Mouse (Mus musculus) Patski (cell line): ENCODE data around the gene Rpp30. TPM values are rescaled to one million over a fixed set of nuclear protein-coding genes. Genes with fewer than 3 reads are reported as not detected.

Experiments
- ATAC-seq: fragments of 100-300 bp; one replicate; pipeline ENCODE4 v1.8.0; 2021
- CTCF ChIA-PET: fragments of 350-600 bp; sonication (Branson Sonifier 250); formaldehyde crosslinking; loops from one replicate; lab custom pipeline; 2022; ENCODE audit warnings: inconsistent platforms; lab: Charles Lee
- POLR2A ChIA-PET: fragments of 350-600 bp; sonication (Branson Sonifier 250); formaldehyde crosslinking; loops from one replicate; lab custom pipeline; 2022; ENCODE audit warnings: antibody characterized with exemption, inconsistent platforms; lab: Charles Lee
- DNase-seq: peaks from one replicate; pipeline ENCODE4 v3.0.0-alpha.2; 2011; ENCODE audit warnings: low read depth, low spot score
- H3K27me3 ChIP-seq: fragments of 371-371 bp; one replicate; pipeline ENCODE4 v1.5.1; 2021
- CTCF ChIP-seq: fragments of 100-300 bp; IDR thresholded peaks from one replicate; pipeline ENCODE4 v1.5.1; 2021
- in situ Hi-C: fragments of 300-500 bp; cut with MboI; formaldehyde crosslinking; loops from 3 replicates; pipeline ENCODE4 v1.11.1; 2018; ENCODE audit warnings: low pct_unique_long_range_greater_than_20kb, mixed read lengths
- polyA plus RNA-seq: library from polyadenylated mRNA; unstranded; gene quantifications from one replicate; pipeline ENCODE4 v1.2.3, GENCODE M21; 2021

The Rpp30 gene
- polyA plus RNA-seq, 1 experiment from 2014 or later, result 25.4 TPM

DNA sequence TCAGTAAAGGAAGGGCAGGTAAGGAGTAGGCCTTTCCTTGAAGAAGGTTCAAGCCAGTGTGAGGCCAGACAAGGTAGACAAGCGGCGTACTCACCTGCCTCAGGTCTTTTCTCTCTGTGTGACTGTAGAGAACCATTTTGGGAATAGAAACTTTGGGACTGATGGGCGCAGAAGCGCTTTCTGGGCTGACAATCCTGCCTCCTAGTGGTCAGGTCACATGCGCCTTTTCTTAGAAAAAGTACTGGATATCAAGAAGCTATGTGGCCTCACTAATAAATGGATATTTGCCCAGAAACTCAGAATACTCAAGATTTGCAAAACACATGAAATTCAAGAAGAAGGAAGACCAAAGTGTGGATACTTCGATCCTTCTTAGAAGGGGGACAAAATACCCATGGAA, 65.1 kb downstream of the Rpp30 start:
- ChIA-PET CTCF (interaction anchor here (1.1 to 1.8 kb wide), 6 partner anchors 19 to 61 kb away, joined by 3 to 6 read pairs (median 4); partner anchors contain the start of gene Ankrd1), POLR2A (no interaction called here)
- no peak for ATAC-seq
- no peak for DNase-seq
- TF ChIP-seq CTCF, result peak; percentile 72
- no peaks in the 10 kb centered on the region for H3K27me3 ChIP-seq
- in situ Hi-C loops, result loop anchor here (5.0 kb wide), 1 partner anchor 36 kb away; no protein-coding TSS in a partner anchor

GRCm38 (mm10) chr19:36150241-36151007, 66.9 kb downstream of the Rpp30 start:
- CTCF ChIA-PET, result interaction anchor here (1.0 to 1.7 kb wide), 4 partner anchors 15 to 60 kb away, joined by 3 to 5 read pairs (median 4); no protein-coding TSS in a partner anchor
- ATAC-seq, result no peak
- H3K27me3 ChIP-seq, result no peaks in the 10 kb centered on the region
- POLR2A ChIA-PET, result no interaction called here
- in situ Hi-C loops, result no loop called here
- no peak for TF ChIP-seq CTCF
- no peak for DNase-seq

Other genes with a start within 250 kb of the Rpp30 start
- gene Htr7, start 26.2 kb upstream of the Rpp30 start, polyA plus RNA-seq, result not detected
- gene Ankrd1, start 36.4 kb downstream of the Rpp30 start, polyA plus RNA-seq, result 665 TPM